Mouse (Mus musculus) kidney, postnatal 10 days (tissue): ENCODE measurements around the gene Gm11034.

ENCODE experiments used
- DNase-seq: peaks from one replicate; pipeline ENCODE4 v3.0.0; 2021; ENCODE audit warnings: mixed read lengths

The Gm11034 gene

GRCm38 (mm10) chr8:72213536-72213935 lies at the start of gene Gm11034:
TSS of gene Gm11034 (minus strand) at chr8:72213636.
- no peak for DNase-seq

- no peak for DNase-seq
Measured at GRCm38 (mm10) chr8:72262756-72263155, 49.3 kb upstream of the Gm11034 start.

GRCm38 (mm10) chr8:72261872-72262271 lies 48.4 kb upstream of the Gm11034 start:
- DNase-seq: peak; percentile 61

GRCm38 (mm10) chr8:72261431-72261830 lies 48.0 kb upstream of the Gm11034 start:
- DNase-seq: no peak

- peak; percentile 75 for DNase-seq
Measured at GRCm38 (mm10) chr8:72261019-72261418, 47.6 kb upstream of the Gm11034 start.

GRCm38 (mm10) chr8:72260585-72260984 lies 47.1 kb upstream of the Gm11034 start:
- DNase-seq: no peak

GRCm38 (mm10) chr8:72259862-72260261 lies 46.4 kb upstream of the Gm11034 start:
- DNase-seq: no peak

GRCm38 (mm10) chr8:72257902-72258238 lies 44.4 kb upstream of the Gm11034 start:
- no peak for DNase-seq

GRCm38 (mm10) chr8:72257171-72257901 lies 43.9 kb upstream of the Gm11034 start:
- DNase-seq: peak; percentile 77

GRCm38 (mm10) chr8:72244610-72245009 lies 31.2 kb upstream of the Gm11034 start:
- no peak for DNase-seq

- DNase-seq: no peak
Measured at GRCm38 (mm10) chr8:72242226-72242625, 28.8 kb upstream of the Gm11034 start.

GRCm38 (mm10) chr8:72240951-72241350 lies 27.5 kb upstream of the Gm11034 start:
- DNase-seq: peak; percentile 40

GRCm38 (mm10) chr8:72240403-72240763 lies 26.9 kb upstream of the Gm11034 start:
- DNase-seq: no peak

GRCm38 (mm10) chr8:72239499-72240402 lies 26.3 kb upstream of the Gm11034 start, which contains the start of gene Ap1m1:
TSS of gene Ap1m1 (plus strand) at chr8:72240018.
- peak; percentile 99 for DNase-seq

- DNase-seq: no peak
Measured at GRCm38 (mm10) chr8:72222656-72223055, 9.2 kb upstream of the Gm11034 start.

GRCm38 (mm10) chr8:72220758-72221157 lies 7.3 kb upstream of the Gm11034 start:
- no peak for DNase-seq

GRCm38 (mm10) chr8:72219541-72220363 lies 6.3 kb upstream of the Gm11034 start, which contains the start of gene Fam32a:
TSS of gene Fam32a (plus strand) at chr8:72219730.
- peak; percentile 95 for DNase-seq

GRCm38 (mm10) chr8:72218781-72219540 lies 5.5 kb upstream of the Gm11034 start:
- DNase-seq: no peak

GRCm38 (mm10) chr8:72215871-72216270 lies 2.4 kb upstream of the Gm11034 start:
- no peak for DNase-seq

GRCm38 (mm10) chr8:72215060-72215459 lies 1.6 kb upstream of the Gm11034 start:
- peak; percentile 65 for DNase-seq

GRCm38 (mm10) chr8:72212751-72213150 lies 685 bp downstream of the Gm11034 start, which contains the start of gene Cib3:
TSS of gene Cib3 (minus strand) at chr8:72212837.
- no peak for DNase-seq

- no peak for DNase-seq
Measured at GRCm38 (mm10) chr8:72211846-72212245, 1.6 kb downstream of the Gm11034 start.
